Mouse (Mus musculus) left cerebral cortex, adult 18-20 months (tissue): ENCODE results near the gene Olfr1289. TPM values are rescaled to one million over a fixed set of nuclear protein-coding genes. Genes with fewer than 3 reads are reported as not detected.

Experiments used
- DNase-seq, 2 experiments: peaks; one replicate each; pipeline ENCODE4 v3.0.0; 2021 to 2022; ENCODE audit warnings: low spot score in 2 of 2, mixed read lengths in 1 of 2
- long read RNA-seq, 2 experiments: library from polyadenylated mRNA; stranded (forward); transcript quantifications; one replicate each; pipeline ENCODE4 v2.0.0; 2021
- total RNA-seq, 2 experiments: library from RNA; stranded (reverse); gene quantifications; 2 replicates each; pipeline ENCODE4 v1.2.3; 2021

Gene Olfr1289
- total RNA-seq: not detected
- long read RNA-seq, experiment 1: 0 reads
- long read RNA-seq, experiment 2: 0 reads

- no peak for DNase-seq
These were observed at the start of gene Olfr1289 for GRCm38 (mm10) chr2:111480519-111480918. TSS of gene Olfr1289 (plus strand) at chr2:111480819.

- no peak for DNase-seq
These were observed 31.8 kb upstream of the Olfr1289 start, which contains the start of gene Olfr1287 for GRCm38 (mm10) chr2:111448842-111449241. TSS of gene Olfr1287 (plus strand) at chr2:111449142.

- no peak for DNase-seq
These were observed 6.8 kb upstream of the Olfr1289 start, which contains the start of gene Olfr1288 for GRCm38 (mm10) chr2:111473801-111474200. TSS of gene Olfr1288 (plus strand) at chr2:111474101.

GRCm38 (mm10) chr2:111493729-111494128, 13.1 kb downstream of the Olfr1289 start, which contains the start of gene Olfr1290:
TSS of gene Olfr1290 (minus strand) at chr2:111493829.
- DNase-seq: no peak

GRCm38 (mm10) chr2:111496880-111497279, 16.3 kb downstream of the Olfr1289 start, which contains the start of gene Olfr1291-ps1:
TSS of gene Olfr1291-ps1 (plus strand) at chr2:111497180.
- DNase-seq: no peak

GRCm38 (mm10) chr2:111517451-111517850, 36.8 kb downstream of the Olfr1289 start:
- no peak for DNase-seq

GRCm38 (mm10) chr2:111524903-111525302, 44.3 kb downstream of the Olfr1289 start, which contains the start of gene Olfr1293-ps:
TSS of gene Olfr1293-ps (plus strand) at chr2:111525203.
- no peak for DNase-seq

Other genes starting within 250 kb of the Olfr1289 start
- not detected for gene Olfr1275, start 245.5 kb upstream of the Olfr1289 start, total RNA-seq
- gene Olfr1276, start 226.3 kb upstream of the Olfr1289 start, total RNA-seq: not detected
- not detected for gene Olfr1277, start 206.7 kb upstream of the Olfr1289 start, total RNA-seq
- not detected for gene Olfr1278, start 190.7 kb upstream of the Olfr1289 start, total RNA-seq
- not detected for gene Olfr1279, start 180.2 kb upstream of the Olfr1289 start, total RNA-seq
- not detected for gene Olfr1280, start 166.8 kb upstream of the Olfr1289 start, total RNA-seq
- gene Olfr1281, start 154.3 kb upstream of the Olfr1289 start, total RNA-seq: not detected
- not detected for gene Olfr1282, start 144.7 kb upstream of the Olfr1289 start, total RNA-seq
- not detected for gene Olfr1283, start 114.0 kb upstream of the Olfr1289 start, total RNA-seq
- gene Olfr1284, start 105.3 kb upstream of the Olfr1289 start, total RNA-seq: not detected
- not detected for gene Olfr1286, start 57.7 kb upstream of the Olfr1289 start, total RNA-seq
- gene Olfr1287, start 31.7 kb upstream of the Olfr1289 start, total RNA-seq: not detected
- not detected for gene Olfr1288, start 6.7 kb upstream of the Olfr1289 start, total RNA-seq
- gene Olfr1290, start 13.0 kb downstream of the Olfr1289 start, total RNA-seq: not detected
- not detected for gene Olfr1291-ps1, start 16.4 kb downstream of the Olfr1289 start, total RNA-seq
- not detected for gene Olfr1293-ps, start 44.4 kb downstream of the Olfr1289 start, total RNA-seq
- gene Olfr1294, start 59.5 kb downstream of the Olfr1289 start, total RNA-seq: not detected
- not detected for gene Olfr1295, start 88.9 kb downstream of the Olfr1289 start, total RNA-seq
- not detected for gene Olfr1297, start 145.7 kb downstream of the Olfr1289 start, total RNA-seq
- gene Olfr1298, start 168.4 kb downstream of the Olfr1289 start, total RNA-seq: not detected
- not detected for gene Olfr1299, start 180.6 kb downstream of the Olfr1289 start, total RNA-seq